Mouse (Mus musculus) erythroblast, embryonic 14.5 days (primary cell): ENCODE data around the gene Msantd1.

Source experiments
- GATA1 ChIP-seq: IDR thresholded peaks from 2 replicates; pipeline ENCODE4 v1.6.1; 2012; ENCODE audit warnings: low read length, inconsistent platforms, mixed read lengths
- TAL1 ChIP-seq: IDR thresholded peaks from 3 replicates; pipeline ENCODE4 v1.6.1; 2012; ENCODE audit warnings: low read length, inconsistent platforms, mixed read lengths

GRCm38 (mm10) chr5:34968386-34968785, 60.6 kb downstream of the Msantd1 start:
- no peak for TF ChIP-seq GATA1
- TF ChIP-seq TAL1 = no peak
